Mouse (Mus musculus): ENCODE data around the gene Rap1gap2. TPM values are rescaled to one million over a fixed set of nuclear protein-coding genes. Genes with fewer than 3 reads are reported as not detected.

The Rap1gap2 gene
- polyA plus RNA-seq, 1 experiment from 2014 or later = 16.9 TPM

GRCm38 (mm10) chr11:74489239-74489638, 121.5 kb downstream of the Rap1gap2 start:
- Histone ChIP-seq H3K36me3 (no peaks in the 10 kb centered on the region), H3K9ac (no peak overlapping the region), H3K27ac (replicated peaks) (no peak overlapping the region), H3K27me3 (no peaks in the 10 kb centered on the region), H3K4me1 (replicated peaks) (0 out of 2 replicates have a peak, but pooled peaks cover 4% of the 10 kb centered on the region), H3K4me3 (no peak overlapping the region), H3K4me2 (no peak overlapping the region), H3K9me3 (no peaks in the 10 kb centered on the region)
- 63% methylated on average over 5 of the region's 5 CpGs for WGBS
- ATAC-seq (ENCODE audit: low FRiP score, low read depth) = no peak

- H3K9me3 ChIP-seq = no peaks in the 10 kb centered on the region
- H3K4me1 ChIP-seq (replicated peaks) = no peaks in the 10 kb centered on the region
- no peak overlapping the region for H3K4me2 ChIP-seq
- H3K36me3 ChIP-seq = no peaks in the 10 kb centered on the region
- H3K27me3 ChIP-seq = no peaks in the 10 kb centered on the region
- no peak overlapping the region for H3K4me3 ChIP-seq
- WGBS = 64% methylated on average over 3 of the region's 3 CpGs
- H3K27ac ChIP-seq (replicated peaks) = no peak overlapping the region
- ATAC-seq (ENCODE audit: low FRiP score, low read depth) = no peak
- H3K9ac ChIP-seq = no peak overlapping the region
Observed at GRCm38 (mm10) chr11:74487952-74488351, 122.8 kb downstream of the Rap1gap2 start.

- no peak overlapping the region for H3K9ac ChIP-seq
- no peaks in the 10 kb centered on the region for H3K36me3 ChIP-seq
- ATAC-seq (ENCODE audit: low FRiP score, low read depth) = no peak
- H3K9me3 ChIP-seq = no peaks in the 10 kb centered on the region
- no peak overlapping the region for H3K4me3 ChIP-seq
- H3K4me2 ChIP-seq = no peak overlapping the region
- H3K27me3 ChIP-seq = no peaks in the 10 kb centered on the region
- 94% methylated on average over 7 of the region's 7 CpGs for WGBS
- H3K27ac ChIP-seq (replicated peaks) = no peak overlapping the region
- no peaks in the 10 kb centered on the region for H3K4me1 ChIP-seq (replicated peaks)
Observed at GRCm38 (mm10) chr11:74485435-74486217, 125.1 kb downstream of the Rap1gap2 start.

- H3K9me3 ChIP-seq = no peaks in the 10 kb centered on the region
- H3K4me2 ChIP-seq = no peak overlapping the region
- no peak for ATAC-seq (ENCODE audit: low FRiP score, low read depth)
- H3K4me3 ChIP-seq = no peak overlapping the region
- H3K27me3 ChIP-seq = no peaks in the 10 kb centered on the region
- 86% methylated on average over 5 of the region's 5 CpGs for WGBS
- no peaks in the 10 kb centered on the region for H3K36me3 ChIP-seq
- no peak overlapping the region for H3K27ac ChIP-seq (replicated peaks)
- no peak overlapping the region for H3K9ac ChIP-seq
- H3K4me1 ChIP-seq (replicated peaks) = peaks cover 4% of the 10 kb centered on the region; the same call in 1 of the 2 replicates
Observed at GRCm38 (mm10) chr11:74483871-74484270, 126.8 kb downstream of the Rap1gap2 start.

GRCm38 (mm10) chr11:74483153-74483817, 127.4 kb downstream of the Rap1gap2 start:
- Histone ChIP-seq H3K9ac (no peak overlapping the region), H3K27me3 (no peaks in the 10 kb centered on the region), H3K4me1 (replicated peaks) (peaks cover 4% of the 10 kb centered on the region; the same call in 1 of the 2 replicates), H3K36me3 (no peaks in the 10 kb centered on the region), H3K4me3 (no peak overlapping the region), H3K27ac (replicated peaks) (no peak overlapping the region), H3K9me3 (no peaks in the 10 kb centered on the region), H3K4me2 (no peak overlapping the region)
- no peak for ATAC-seq (ENCODE audit: low FRiP score, low read depth)
- 81% methylated on average over 6 of the region's 6 CpGs for WGBS

- ATAC-seq (ENCODE audit: low FRiP score, low read depth) = no peak
- Histone ChIP-seq H3K27ac (replicated peaks) (no peak overlapping the region), H3K4me3 (no peak overlapping the region), H3K9ac (no peak overlapping the region), H3K9me3 (no peaks in the 10 kb centered on the region), H3K4me1 (replicated peaks) (peaks cover 4% of the 10 kb centered on the region; the same call in 1 of the 2 replicates), H3K27me3 (no peaks in the 10 kb centered on the region), H3K36me3 (no peaks in the 10 kb centered on the region), H3K4me2 (no peak overlapping the region)
- whole genome bisulfite sequencing = 62% methylated on average over 5 of the region's 5 CpGs
Observed at GRCm38 (mm10) chr11:74481797-74482196, 128.9 kb downstream of the Rap1gap2 start.

GRCm38 (mm10) chr11:74479715-74480289, 130.9 kb downstream of the Rap1gap2 start:
- Histone ChIP-seq H3K9me3 (no peaks in the 10 kb centered on the region), H3K27ac (replicated peaks) (no peak overlapping the region), H3K9ac (no peak overlapping the region), H3K4me3 (no peak overlapping the region), H3K4me1 (replicated peaks) (peaks cover 4% of the 10 kb centered on the region; the same call in 1 of the 2 replicates), H3K4me2 (no peak overlapping the region), H3K27me3 (no peaks in the 10 kb centered on the region), H3K36me3 (no peaks in the 10 kb centered on the region)
- WGBS = 78% methylated on average over 5 of the region's 5 CpGs
- 0 out of 2 replicates have a peak, but pooled peaks have one; percentile 44 for ATAC-seq (ENCODE audit: low FRiP score, low read depth)

GRCm38 (mm10) chr11:74478877-74479276, 131.8 kb downstream of the Rap1gap2 start:
- no peak overlapping the region for H3K4me3 ChIP-seq
- peaks cover 4% of the 10 kb centered on the region; the same call in 1 of the 2 replicates for H3K4me1 ChIP-seq (replicated peaks)
- H3K27ac ChIP-seq (replicated peaks) = no peak overlapping the region
- H3K36me3 ChIP-seq = no peaks in the 10 kb centered on the region
- no peak overlapping the region for H3K4me2 ChIP-seq
- no peak overlapping the region for H3K9ac ChIP-seq
- no peaks in the 10 kb centered on the region for H3K27me3 ChIP-seq
- WGBS = 92% methylated on average over 2 of the region's 2 CpGs
- ATAC-seq (ENCODE audit: low FRiP score, low read depth) = no peak
- H3K9me3 ChIP-seq = no peaks in the 10 kb centered on the region

GRCm38 (mm10) chr11:74472671-74473070, 138.0 kb downstream of the Rap1gap2 start:
- Histone ChIP-seq H3K27me3 (no peaks in the 10 kb centered on the region), H3K4me3 (no peak overlapping the region), H3K4me1 (replicated peaks) (peaks cover 16% of the 10 kb centered on the region), H3K9ac (no peak overlapping the region), H3K36me3 (no peaks in the 10 kb centered on the region), H3K4me2 (no peak overlapping the region), H3K27ac (replicated peaks) (no peak overlapping the region), H3K9me3 (no peaks in the 10 kb centered on the region)
- no peak for ATAC-seq (ENCODE audit: low FRiP score, low read depth)
- WGBS = 82% methylated on average over 10 of the region's 10 CpGs

- H3K4me3 ChIP-seq = no peak overlapping the region
- H3K9me3 ChIP-seq = no peaks in the 10 kb centered on the region
- peak; percentile 39; the same call in 1 of the 2 replicates for ATAC-seq (ENCODE audit: low FRiP score, low read depth)
- no peak overlapping the region for H3K27ac ChIP-seq (replicated peaks)
- no peak overlapping the region for H3K9ac ChIP-seq
- no peaks in the 10 kb centered on the region for H3K36me3 ChIP-seq
- H3K27me3 ChIP-seq = no peaks in the 10 kb centered on the region
- WGBS = 25% methylated on average over 6 of the region's 6 CpGs
- no peak overlapping the region for H3K4me2 ChIP-seq
- peaks cover 22% of the 10 kb centered on the region for H3K4me1 ChIP-seq (replicated peaks)
Observed at GRCm38 (mm10) chr11:74468195-74468594, 142.5 kb downstream of the Rap1gap2 start.

GRCm38 (mm10) chr11:74465712-74466111, 145.0 kb downstream of the Rap1gap2 start:
- no peak overlapping the region for H3K27ac ChIP-seq (replicated peaks)
- H3K4me1 ChIP-seq (replicated peaks) = peaks cover 25% of the 10 kb centered on the region
- WGBS = 44% methylated on average over 7 of the region's 7 CpGs
- H3K9me3 ChIP-seq = no peaks in the 10 kb centered on the region
- no peaks in the 10 kb centered on the region for H3K36me3 ChIP-seq
- no peak overlapping the region for H3K4me3 ChIP-seq
- H3K4me2 ChIP-seq = no peak overlapping the region
- ATAC-seq (ENCODE audit: low FRiP score, low read depth) = no peak
- no peak overlapping the region for H3K9ac ChIP-seq
- no peaks in the 10 kb centered on the region for H3K27me3 ChIP-seq
